Mouse (Mus musculus): Measurements from ENCODE around the gene Ajm1. TPM values are rescaled to one million over a fixed set of nuclear protein-coding genes. Genes with fewer than 3 reads are reported as not detected.

Gene Ajm1
- total and polyA plus RNA-seq, 3 experiments: 0.04 to 0.32 TPM; not detected in 1

GRCm38 (mm10) chr2:25571221-25571620, 10.3 kb downstream of the Ajm1 start:
- Histone ChIP-seq H3K4me3 (ENCODE audit: control insufficient read depth in 1 of 2, insufficient read depth in 1 of 2, low read depth in 2 of 2, low read length in 2 of 2) (no peak overlapping the region), H3K27me3 (ENCODE audit: control insufficient read depth in 1 of 2, insufficient read depth in 2 of 2, low read length in 2 of 2) (no peaks in the 10 kb centered on the region), H3K79me2 (ENCODE audit: control insufficient read depth, insufficient read depth, low read length, poor library complexity) (peaks cover 7% of the 10 kb centered on the region), H3K27ac (ENCODE audit: control insufficient read depth, low read depth, low read length) (no peak overlapping the region), H3K9me3 (replicated peaks; ENCODE audit: insufficient read depth, low read length) (no peaks in the 10 kb centered on the region), H3K9ac (ENCODE audit: control insufficient read depth, low read depth, low read length, poor library complexity, severe bottlenecking) (no peak overlapping the region), H3K36me3 (ENCODE audit: control insufficient read depth in 1 of 2, insufficient read depth in 2 of 2, low read length in 2 of 2) (peaks cover 0 to 4% of the 10 kb centered on the region in 2 experiments; a peak in 1 of 4 replicates), H3K4me1 (ENCODE audit: control insufficient read depth in 1 of 2, insufficient read depth in 2 of 2, low read length in 2 of 2) (peaks cover 0 to 8% of the 10 kb centered on the region in 2 experiments; a peak in 1 of 4 replicates)
- DNase-seq (ENCODE audit: low read depth, low spot score): no peak
- TF ChIP-seq MEF2A (IDR thresholded peaks at IDR 0.05; ENCODE audit: extremely low read depth, insufficient replicate concordance, low read depth, low read length, poor library complexity, severe bottlenecking) (no peak), TBP (IDR thresholded peaks at IDR 0.05; ENCODE audit: low read depth, low read length) (no peak), POLR2AphosphoS5 (IDR thresholded peaks at IDR 0.05; ENCODE audit: borderline replicate concordance, low read depth, low read length) (no peak), POLR2A (IDR thresholded peaks at IDR 0.05; ENCODE audit: control insufficient read depth in 1 of 2, insufficient read depth in 1 of 2, low read depth in 1 of 2, low read length in 2 of 2, poor library complexity in 1 of 2) (no peak), ELF1 (IDR thresholded peaks at IDR 0.05; ENCODE audit: low read depth, low read length) (no peak), MAFK (IDR thresholded peaks at IDR 0.05; ENCODE audit: borderline replicate concordance, low read depth, low read length) (no peak), RCOR1 (IDR thresholded peaks at IDR 0.05; ENCODE audit: low read depth, low read length) (no peak), ZMIZ1 (IDR thresholded peaks at IDR 0.05; ENCODE audit: low read depth, low read length) (no peak), E2F4 (IDR thresholded peaks at IDR 0.05; ENCODE audit: borderline replicate concordance, low read depth, low read length) (no peak), MAZ (IDR thresholded peaks at IDR 0.05; ENCODE audit: low read depth, low read length) (no peak), KAT2A (conservative IDR thresholded peaks at IDR 0.05; ENCODE audit: low read depth, low read length) (no peak), SMC3 (IDR thresholded peaks at IDR 0.05; ENCODE audit: low read depth, low read length) (no peak), NELFE (IDR thresholded peaks at IDR 0.05; ENCODE audit: low read depth, low read length) (no peak), MYC (IDR thresholded peaks at IDR 0.05; ENCODE audit: low read depth, low read length) (no peak), GATA1 (IDR thresholded peaks at IDR 0.05; ENCODE audit: low read depth, low read length) (no peak), USF1 (IDR thresholded peaks at IDR 0.05; ENCODE audit: low read depth, low read length) (no peak), UBTF (IDR thresholded peaks at IDR 0.05; ENCODE audit: borderline replicate concordance, insufficient read depth, low read depth, low read length) (no peak), HCFC1 (IDR thresholded peaks at IDR 0.05; ENCODE audit: low read depth, low read length) (no peak), CHD2 (IDR thresholded peaks at IDR 0.05; ENCODE audit: low read length) (no peak), GABPA (IDR thresholded peaks at IDR 0.05; ENCODE audit: low read depth, low read length) (no peak)

- Histone ChIP-seq H3K9ac (ENCODE audit: control insufficient read depth, low read depth, low read length, poor library complexity, severe bottlenecking) (no peak overlapping the region), H3K9me3 (replicated peaks; ENCODE audit: insufficient read depth, low read length) (no peaks in the 10 kb centered on the region), H3K4me1 (ENCODE audit: control insufficient read depth in 1 of 2, insufficient read depth in 2 of 2, low read length in 2 of 2) (no peaks in the 10 kb centered on the region), H3K4me3 (ENCODE audit: control insufficient read depth in 1 of 2, insufficient read depth in 1 of 2, low read depth in 2 of 2, low read length in 2 of 2) (no peak overlapping the region), H3K79me2 (ENCODE audit: control insufficient read depth, insufficient read depth, low read length, poor library complexity) (peaks cover 7% of the 10 kb centered on the region; the same call in 1 of the 2 replicates), H3K27ac (ENCODE audit: control insufficient read depth, low read depth, low read length) (no peak overlapping the region), H3K27me3 (ENCODE audit: control insufficient read depth in 1 of 2, insufficient read depth in 2 of 2, low read length in 2 of 2) (no peaks in the 10 kb centered on the region), H3K36me3 (ENCODE audit: control insufficient read depth in 1 of 2, insufficient read depth in 2 of 2, low read length in 2 of 2) (peaks cover 0 to 4% of the 10 kb centered on the region in 2 experiments; a peak in 1 of 4 replicates)
- TF ChIP-seq TCF12 (IDR thresholded peaks at IDR 0.05; ENCODE audit: low read depth, low read length) (no peak), CTCF (IDR thresholded peaks at IDR 0.05 in 2 of 3, conservative IDR thresholded peaks at IDR 0.05 in 1 of 3; ENCODE audit: control insufficient read depth in 1 of 3, insufficient read depth in 1 of 3, low read depth in 2 of 3, low read length in 3 of 3, poor library complexity in 1 of 3, severe bottlenecking in 1 of 3) (no peak)
- DNase-seq (ENCODE audit: low read depth, low spot score): no peak
These were observed 12.2 kb downstream of the Ajm1 start for GRCm38 (mm10) chr2:25569323-25569722.

Measured in MEL (cell line).